Comparison of ENCODE assay signal across 9 mouse cellular contexts in genomic region chr10:80356737-80357136, GRCm38 (mm10). TPM values are rescaled to one million over a fixed set of nuclear protein-coding genes. Genes with fewer than 3 reads are reported as not detected.
DNase-seq lines count a peak whose midpoint lies in the region; ATAC-seq lines count a peak whose summit lies in the region.
"Had no signal": no experiment of that assay in that cellular context is flagged by ENCODE, and none has a peak within 500 bp of the region (broad histone marks: within the 10 kb centered on the region; RNA-seq: fewer than 3 reads in every experiment).

No protein-coding gene starts in this region.

- DNase-seq in kidney, postnatal 4 days: no peak
- DNase-seq in urinary bladder, postnatal 25 days (ENCODE audit: low spot score): no peak
- no peak for DNase-seq in thymus, postnatal 14 days
- DNase-seq in urinary bladder, postnatal 10 days (ENCODE audit: low spot score): no peak
- DNase-seq: thymus, postnatal 36 days had no signal

- H3K4me1 ChIP-seq in kidney, embryonic 15.5 days: peaks cover 41% of the 10 kb centered on the region
- H3K4me1 ChIP-seq in embryonic facial prominence, embryonic 13.5 days: peaks cover 30% of the 10 kb centered on the region
- peaks cover 29% of the 10 kb centered on the region for H3K4me1 ChIP-seq in hindbrain, embryonic 15.5 days (replicated peaks)
- H3K4me1 ChIP-seq in midbrain, embryonic 16.5 days (ENCODE audit: control insufficient read depth, insufficient read depth, low read length): peaks cover 12% of the 10 kb centered on the region

- H3K27ac ChIP-seq in kidney, embryonic 15.5 days: no peak overlapping the region
- H3K27ac ChIP-seq in embryonic facial prominence, embryonic 13.5 days: no peak overlapping the region
- H3K27ac ChIP-seq in hindbrain, embryonic 15.5 days (replicated peaks): no peak overlapping the region
- no peak overlapping the region for H3K27ac ChIP-seq in midbrain, embryonic 16.5 days (ENCODE audit: low read length)

- H3K27me3 ChIP-seq in kidney, embryonic 15.5 days: peaks cover 94% of the 10 kb centered on the region
- peaks cover 93% of the 10 kb centered on the region for H3K27me3 ChIP-seq in embryonic facial prominence, embryonic 13.5 days
- H3K27me3 ChIP-seq in hindbrain, embryonic 15.5 days: peaks cover 80% of the 10 kb centered on the region
- peaks cover 62% of the 10 kb centered on the region for H3K27me3 ChIP-seq in midbrain, embryonic 16.5 days (ENCODE audit: control insufficient read depth, insufficient read depth, low read depth, low read length)

- no peak for ATAC-seq in kidney, embryonic 15.5 days (replicated peaks; ENCODE audit: low FRiP score)
- no peak for ATAC-seq in embryonic facial prominence, embryonic 13.5 days (ENCODE audit: insufficient number of reproducible peaks, insufficient read depth, low FRiP score, low TSS enrichment, low read depth)
- ATAC-seq in hindbrain, embryonic 15.5 days (ENCODE audit: low FRiP score, low read depth): no peak
- peak; percentile 16; the same call in 1 of the 2 replicates for ATAC-seq in midbrain, embryonic 16.5 days

- no peaks in the 10 kb centered on the region for H3K9me3 ChIP-seq in kidney, embryonic 15.5 days (replicated peaks)
- no peaks in the 10 kb centered on the region for H3K9me3 ChIP-seq in embryonic facial prominence, embryonic 13.5 days
- H3K9me3 ChIP-seq in hindbrain, embryonic 15.5 days: no peaks in the 10 kb centered on the region
- no peaks in the 10 kb centered on the region for H3K9me3 ChIP-seq in midbrain, embryonic 16.5 days (replicated peaks; ENCODE audit: control insufficient read depth, low read length, poor library complexity, severe bottlenecking)

- H3K9ac ChIP-seq in kidney, embryonic 15.5 days: peak overlapping the region; percentile 15
- H3K9ac ChIP-seq in embryonic facial prominence, embryonic 13.5 days: peak overlapping the region; percentile 44; the same call in 1 of the 2 replicates
- peak overlapping the region; percentile 25 for H3K9ac ChIP-seq in hindbrain, embryonic 15.5 days
- H3K9ac ChIP-seq in midbrain, embryonic 16.5 days (ENCODE audit: low read depth, low read length): peak overlapping the region; percentile 56

- H3K36me3 ChIP-seq in kidney, embryonic 15.5 days: no peaks in the 10 kb centered on the region
- H3K36me3 ChIP-seq in embryonic facial prominence, embryonic 13.5 days: no peaks in the 10 kb centered on the region
- H3K36me3 ChIP-seq in hindbrain, embryonic 15.5 days: no peaks in the 10 kb centered on the region
- H3K36me3 ChIP-seq in midbrain, embryonic 16.5 days (ENCODE audit: control insufficient read depth, insufficient read depth, low read length): no peaks in the 10 kb centered on the region

- peak overlapping the region; percentile 37 for H3K4me3 ChIP-seq in kidney, embryonic 15.5 days (replicated peaks)
- peak overlapping the region; percentile 45 for H3K4me3 ChIP-seq in embryonic facial prominence, embryonic 13.5 days
- H3K4me3 ChIP-seq in hindbrain, embryonic 15.5 days: peak overlapping the region; percentile 40
- H3K4me3 ChIP-seq in midbrain, embryonic 16.5 days (ENCODE audit: low read depth, low read length): peak overlapping the region; percentile 44

- 1% methylated on average over 34 of the region's 34 CpGs for WGBS in kidney, embryonic 15.5 days
- 3% methylated on average over 34 of the region's 34 CpGs for WGBS in embryonic facial prominence, embryonic 13.5 days
- WGBS in hindbrain, embryonic 15.5 days: 1% methylated on average over 34 of the region's 34 CpGs
- under 1% methylated on average over 34 of the region's 34 CpGs for WGBS in midbrain, embryonic 16.5 days

- peak overlapping the region; percentile 65 for H3K4me2 ChIP-seq in kidney, embryonic 15.5 days
- peak overlapping the region; percentile 73 for H3K4me2 ChIP-seq in embryonic facial prominence, embryonic 13.5 days
- H3K4me2 ChIP-seq in hindbrain, embryonic 15.5 days: peak overlapping the region; percentile 73
- peak overlapping the region; percentile 71 for H3K4me2 ChIP-seq in midbrain, embryonic 16.5 days (ENCODE audit: low read length)

RNA-seq across cellular contexts. Expression of gene Plk5, which starts 0.5 kb away (rescaled TPM):
- 0.67 and 0.70 TPM in 2 replicates for polyA plus RNA-seq in kidney, embryonic 15.5 days (2015; fragmentation: Nextera tagmentation; extraction: Ambion mirVana)
- polyA plus RNA-seq in embryonic facial prominence, embryonic 13.5 days (2015; fragmentation: Nextera tagmentation; extraction: Ambion mirVana): 1.8 and 2.6 TPM in 2 replicates
- polyA plus RNA-seq in hindbrain, embryonic 15.5 days (2015; fragmentation: Nextera tagmentation; extraction: Ambion mirVana): 6.1 and 6.4 TPM in 2 replicates
- 9.6 and 11.0 TPM in 2 replicates for polyA plus RNA-seq in midbrain, embryonic 16.5 days (2015; fragmentation: Nextera tagmentation; extraction: Ambion mirVana)

RNA-seq across cellular contexts. Expression of gene Adamtsl5, which starts 8.5 kb away (rescaled TPM):
- polyA plus RNA-seq in kidney, embryonic 15.5 days (2015; fragmentation: Nextera tagmentation; extraction: Ambion mirVana): 3.6 and 5.2 TPM in 2 replicates
- 3.2 and 4.3 TPM in 2 replicates for polyA plus RNA-seq in embryonic facial prominence, embryonic 13.5 days (2015; fragmentation: Nextera tagmentation; extraction: Ambion mirVana)
- 0.76 and 1.2 TPM in 2 replicates for polyA plus RNA-seq in hindbrain, embryonic 15.5 days (2015; fragmentation: Nextera tagmentation; extraction: Ambion mirVana)
- 0.38 and 0.40 TPM in 2 replicates for polyA plus RNA-seq in midbrain, embryonic 16.5 days (2015; fragmentation: Nextera tagmentation; extraction: Ambion mirVana)

RNA-seq across cellular contexts. Expression of gene Reep6, which starts 27.0 kb away (rescaled TPM):
- 8.4 and 10.5 TPM in 2 replicates for polyA plus RNA-seq in kidney, embryonic 15.5 days (2015; fragmentation: Nextera tagmentation; extraction: Ambion mirVana)
- polyA plus RNA-seq in embryonic facial prominence, embryonic 13.5 days (2015; fragmentation: Nextera tagmentation; extraction: Ambion mirVana): 6.0 and 6.3 TPM in 2 replicates
- 5.7 and 7.1 TPM in 2 replicates for polyA plus RNA-seq in hindbrain, embryonic 15.5 days (2015; fragmentation: Nextera tagmentation; extraction: Ambion mirVana)
- polyA plus RNA-seq in midbrain, embryonic 16.5 days (2015; fragmentation: Nextera tagmentation; extraction: Ambion mirVana): 6.0 and 8.6 TPM in 2 replicates

RNA-seq across cellular contexts. Expression of gene Pcsk4, which starts 27.4 kb away (rescaled TPM):
- polyA plus RNA-seq in kidney, embryonic 15.5 days (2015; fragmentation: Nextera tagmentation; extraction: Ambion mirVana): 5.8 and 9.1 TPM in 2 replicates
- polyA plus RNA-seq in embryonic facial prominence, embryonic 13.5 days (2015; fragmentation: Nextera tagmentation; extraction: Ambion mirVana): 4.4 and 4.9 TPM in 2 replicates
- 6.1 and 6.7 TPM in 2 replicates for polyA plus RNA-seq in hindbrain, embryonic 15.5 days (2015; fragmentation: Nextera tagmentation; extraction: Ambion mirVana)
- 5.6 and 6.5 TPM in 2 replicates for polyA plus RNA-seq in midbrain, embryonic 16.5 days (2015; fragmentation: Nextera tagmentation; extraction: Ambion mirVana)

RNA-seq across cellular contexts. Expression of gene Mex3d, which starts 30.7 kb away (rescaled TPM):
- 7.1 and 8.4 TPM in 2 replicates for polyA plus RNA-seq in kidney, embryonic 15.5 days (2015; fragmentation: Nextera tagmentation; extraction: Ambion mirVana)
- 8.9 and 10.4 TPM in 2 replicates for polyA plus RNA-seq in embryonic facial prominence, embryonic 13.5 days (2015; fragmentation: Nextera tagmentation; extraction: Ambion mirVana)
- polyA plus RNA-seq in hindbrain, embryonic 15.5 days (2015; fragmentation: Nextera tagmentation; extraction: Ambion mirVana): 18.9 and 19.2 TPM in 2 replicates
- 13.6 and 15.0 TPM in 2 replicates for polyA plus RNA-seq in midbrain, embryonic 16.5 days (2015; fragmentation: Nextera tagmentation; extraction: Ambion mirVana)
